Mouse (Mus musculus) adipocyte (in vitro differentiated cells): ENCODE measurements at regions not wholly inside any gene's neighbourhood (a gene's known extent, or its start where the extent isn't known, plus 50 kb on each side); places are given as distances from the start of the nearest gene placed in this dataset.

ENCODE experiments used
- DNase-seq: peaks from one replicate; pipeline ENCODE4 v3.0.0-alpha.2; 2016; ENCODE audit warnings: low spot score

GRCm38 (mm10) chrX:53976273-53977135 is 179.0 kb upstream of the Xlr start:
- no peak for DNase-seq

- DNase-seq = no peak
These were observed 178.2 kb upstream of the Xlr start for GRCm38 (mm10) chrX:53975545-53976272.

DNA sequence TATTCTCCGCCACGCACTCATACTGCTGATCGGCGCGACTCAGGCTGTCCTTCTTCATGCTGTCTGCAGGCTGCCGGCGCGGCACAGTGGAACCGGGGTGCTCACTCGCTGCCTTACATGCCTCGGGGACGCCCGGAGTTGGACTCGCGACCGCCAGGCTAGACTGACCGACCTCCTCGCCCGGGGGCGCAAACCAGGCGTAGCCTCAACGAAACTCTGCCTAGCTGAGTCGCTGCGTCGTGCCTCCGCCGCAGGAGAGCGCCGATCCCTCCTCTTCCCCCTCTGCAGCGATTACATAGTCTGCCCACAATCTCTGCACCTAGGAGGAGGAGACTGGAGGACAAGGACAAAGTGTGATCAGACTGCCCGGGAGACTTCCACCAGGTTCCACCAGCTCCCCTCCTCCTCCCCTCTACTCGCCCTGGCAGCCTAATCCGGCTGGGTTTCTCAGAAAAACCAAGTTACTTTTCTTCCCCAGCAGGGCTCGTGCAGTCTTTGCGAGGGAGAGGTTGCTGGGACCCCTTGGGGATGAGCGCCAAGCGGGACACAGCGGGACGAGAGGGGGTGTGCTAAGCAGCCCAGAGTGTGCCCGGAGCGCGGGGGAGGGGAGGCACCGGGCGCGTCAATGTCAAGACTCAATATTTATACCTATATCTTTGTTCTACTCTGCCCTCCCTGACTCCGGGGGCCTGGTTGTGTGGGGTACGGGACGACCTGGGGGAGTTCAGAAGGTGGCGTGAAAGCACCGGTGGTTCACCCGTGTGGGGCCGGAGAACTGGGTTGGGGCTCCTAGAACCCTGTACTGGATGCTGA is 177.4 kb upstream of the Xlr start:
- peak; percentile 5 for DNase-seq
